Mouse (Mus musculus): Measurements from ENCODE around the gene Asic4. TPM values are rescaled to one million over a fixed set of nuclear protein-coding genes. Genes with fewer than 3 reads are reported as not detected.

The Asic4 gene
- polyA plus RNA-seq, 1 experiment from 2014 or later = 1.00 TPM

DNA sequence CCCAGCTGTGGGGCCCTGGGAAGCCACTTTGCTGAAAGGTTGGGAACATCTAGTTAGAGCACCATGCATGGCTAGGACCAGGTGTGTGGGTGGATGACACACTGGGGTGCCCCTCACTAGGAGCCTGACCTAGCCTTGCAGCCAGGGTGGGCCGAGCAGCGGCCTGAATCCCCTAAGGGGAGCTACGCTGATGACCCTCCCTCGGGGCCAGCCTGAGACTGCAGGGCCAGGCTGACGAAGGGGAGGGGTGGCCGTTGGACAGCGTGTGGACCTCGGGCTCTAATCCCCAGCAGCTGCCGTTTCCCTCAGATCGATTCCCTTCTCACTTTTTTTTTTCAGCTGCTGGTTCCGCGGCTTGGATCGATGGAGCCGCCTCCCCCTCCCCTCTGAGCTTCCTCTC, 1.3 kb upstream of the Asic4 start:
- whole genome bisulfite sequencing = 3% methylated on average over 14 of the region's 14 CpGs
- Histone ChIP-seq H3K4me1 (ENCODE audit: insufficient read depth, low read length) (peaks cover 85% of the 10 kb centered on the region), H3K4me2 (replicated peaks; ENCODE audit: low read depth, low read length) (peak overlapping the region; percentile 10; the same call in 1 of the 2 replicates), H3K9me3 (ENCODE audit: low read length) (no peaks in the 10 kb centered on the region), H3K27me3 (ENCODE audit: insufficient read depth, low read length) (peaks cover 51% of the 10 kb centered on the region), H3K27ac (ENCODE audit: low read length) (no peak overlapping the region), H3K36me3 (ENCODE audit: insufficient read depth, low read length) (no peaks in the 10 kb centered on the region), H3K4me3 (ENCODE audit: low read length) (no peak overlapping the region), H3K9ac (replicated peaks; ENCODE audit: low read length) (no peak overlapping the region; the same call in 1 of the 2 replicates)
- ATAC-seq (ENCODE audit: low FRiP score, low TSS enrichment) = no peak

GRCm38 (mm10) chr1:75449377-75450135, 680 bp upstream of the Asic4 start:
- H3K27ac ChIP-seq (ENCODE audit: low read length) = no peak overlapping the region
- no peaks in the 10 kb centered on the region for H3K36me3 ChIP-seq (ENCODE audit: insufficient read depth, low read length)
- H3K27me3 ChIP-seq (ENCODE audit: insufficient read depth, low read length) = peaks cover 51% of the 10 kb centered on the region
- no peaks in the 10 kb centered on the region for H3K9me3 ChIP-seq (ENCODE audit: low read length)
- no peak overlapping the region for H3K9ac ChIP-seq (replicated peaks; ENCODE audit: low read length)
- H3K4me1 ChIP-seq (ENCODE audit: insufficient read depth, low read length) = peaks cover 85% of the 10 kb centered on the region
- no peak for ATAC-seq (ENCODE audit: low FRiP score, low TSS enrichment)
- WGBS = 14% methylated on average over 8 of the region's 8 CpGs
- H3K4me3 ChIP-seq (ENCODE audit: low read length) = no peak overlapping the region
- H3K4me2 ChIP-seq (replicated peaks; ENCODE audit: low read depth, low read length) = peak overlapping the region; percentile 56; the same call in 1 of the 2 replicates

GRCm38 (mm10) chr1:75451900-75452299, 1.7 kb downstream of the Asic4 start:
- peaks cover 53% of the 10 kb centered on the region for H3K27me3 ChIP-seq (ENCODE audit: insufficient read depth, low read length)
- no peaks in the 10 kb centered on the region for H3K9me3 ChIP-seq (ENCODE audit: low read length)
- no peak overlapping the region for H3K27ac ChIP-seq (ENCODE audit: low read length)
- H3K4me3 ChIP-seq (ENCODE audit: low read length) = no peak overlapping the region
- H3K4me2 ChIP-seq (replicated peaks; ENCODE audit: low read depth, low read length) = no peak overlapping the region
- peaks cover 75% of the 10 kb centered on the region for H3K4me1 ChIP-seq (ENCODE audit: insufficient read depth, low read length)
- no peak for ATAC-seq (ENCODE audit: low FRiP score, low TSS enrichment)
- H3K36me3 ChIP-seq (ENCODE audit: insufficient read depth, low read length) = no peaks in the 10 kb centered on the region
- 62% methylated on average over 5 of the region's 5 CpGs for WGBS
- no peak overlapping the region for H3K9ac ChIP-seq (replicated peaks; ENCODE audit: low read length)

- Histone ChIP-seq H3K36me3 (ENCODE audit: insufficient read depth, low read length) (no peaks in the 10 kb centered on the region), H3K4me1 (ENCODE audit: insufficient read depth, low read length) (peaks cover 66% of the 10 kb centered on the region)
Observed at GRCm38 (mm10) chr1:75455433-75455832, 5.2 kb downstream of the Asic4 start.

DNA sequence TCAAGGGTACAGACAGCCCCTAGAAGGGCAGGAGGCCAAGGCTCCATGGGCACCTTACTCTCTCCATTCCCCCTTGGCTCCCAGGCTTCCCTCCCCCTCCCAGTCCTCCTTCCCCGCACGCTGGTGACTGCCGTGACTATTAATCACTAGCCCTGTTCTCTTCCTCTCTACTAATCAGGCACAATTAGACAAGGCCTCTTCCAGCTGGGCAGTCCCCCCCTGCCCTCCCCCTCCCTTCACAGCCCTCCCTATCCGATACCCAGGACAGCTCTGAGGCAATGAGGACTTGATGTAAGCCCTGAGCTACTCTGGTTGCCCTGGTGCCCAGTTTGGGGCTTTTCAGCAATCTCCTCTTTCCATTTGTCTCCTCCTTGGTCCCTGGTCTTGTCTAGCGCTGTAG, 5.7 kb downstream of the Asic4 start:
- ATAC-seq (ENCODE audit: low FRiP score, low TSS enrichment) = no peak
- no peaks in the 10 kb centered on the region for H3K36me3 ChIP-seq (ENCODE audit: insufficient read depth, low read length)

More at GRCm38 (mm10) chr1:75455433-75455832, 5.2 kb downstream of the Asic4 start:
- no peaks in the 10 kb centered on the region for H3K9me3 ChIP-seq (ENCODE audit: low read length)
- no peak overlapping the region for H3K4me2 ChIP-seq (replicated peaks; ENCODE audit: low read depth, low read length)
- no peak for ATAC-seq (ENCODE audit: low FRiP score, low TSS enrichment)
- no peak overlapping the region for H3K27ac ChIP-seq (ENCODE audit: low read length)
- no peak overlapping the region for H3K9ac ChIP-seq (replicated peaks; ENCODE audit: low read length)
- peaks cover 24% of the 10 kb centered on the region for H3K27me3 ChIP-seq (ENCODE audit: insufficient read depth, low read length)
- no peak overlapping the region for H3K4me3 ChIP-seq (ENCODE audit: low read length)
- WGBS = 55% methylated on average over 3 of the region's 3 CpGs

DNA sequence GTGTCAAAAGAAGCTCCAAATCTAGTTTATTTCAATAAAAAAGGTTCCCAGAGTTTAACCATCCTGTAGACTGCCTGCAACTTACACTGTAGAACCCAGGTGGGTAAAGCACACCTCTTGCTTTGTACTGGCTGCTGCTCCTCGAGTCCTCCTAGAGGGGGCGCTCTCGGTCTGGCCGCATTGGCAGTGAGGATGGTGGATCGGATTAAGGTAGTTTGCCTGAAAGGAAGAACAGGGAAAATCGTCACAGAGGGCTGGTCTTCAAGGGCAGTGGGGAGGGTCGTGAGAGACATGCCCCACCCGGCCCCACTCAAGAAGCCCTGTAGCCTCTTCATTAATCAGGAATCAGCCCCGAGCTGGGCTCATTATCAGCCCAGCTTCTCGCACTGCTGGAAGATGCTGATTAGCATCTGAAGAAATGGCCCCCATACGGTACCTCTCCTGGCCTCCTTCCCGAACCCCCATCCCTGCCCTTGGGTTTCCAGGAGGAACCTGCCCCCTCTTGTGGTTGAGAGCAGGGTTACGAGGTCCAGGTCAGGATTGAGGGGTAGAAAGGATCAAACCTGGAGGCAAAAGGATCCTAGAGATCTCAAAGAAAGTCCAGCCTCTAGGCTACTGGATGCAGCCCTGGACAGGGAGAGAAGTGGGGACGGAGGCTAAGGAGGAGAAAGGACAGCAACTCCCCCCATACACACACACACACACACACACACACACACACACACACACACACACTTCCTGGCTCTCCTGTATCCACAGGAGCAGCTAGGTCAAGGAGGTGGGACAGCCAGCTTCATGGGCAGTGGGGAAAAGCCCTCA, 6.7 kb downstream of the Asic4 start:
- Histone ChIP-seq H3K27ac (ENCODE audit: low read length) (no peak overlapping the region), H3K4me2 (replicated peaks; ENCODE audit: low read depth, low read length) (no peak overlapping the region), H3K4me3 (ENCODE audit: low read length) (no peak overlapping the region), H3K36me3 (ENCODE audit: insufficient read depth, low read length) (no peaks in the 10 kb centered on the region), H3K27me3 (ENCODE audit: insufficient read depth, low read length) (peaks cover 11% of the 10 kb centered on the region; the same call in 1 of the 2 replicates), H3K9ac (replicated peaks; ENCODE audit: low read length) (no peak overlapping the region), H3K4me1 (ENCODE audit: insufficient read depth, low read length) (peaks cover 55% of the 10 kb centered on the region), H3K9me3 (ENCODE audit: low read length) (no peaks in the 10 kb centered on the region)
- ATAC-seq (ENCODE audit: low FRiP score, low TSS enrichment) = 0 out of 2 replicates have a peak, but pooled peaks have one; percentile 4
- WGBS = 16% methylated on average over 14 of the region's 14 CpGs

More for the DNA sequence above, 5.7 kb downstream of the Asic4 start:
- no peak overlapping the region for H3K4me3 ChIP-seq (ENCODE audit: low read length)
- H3K9ac ChIP-seq (replicated peaks; ENCODE audit: low read length) = no peak overlapping the region
- no peak overlapping the region for H3K4me2 ChIP-seq (replicated peaks; ENCODE audit: low read depth, low read length)
- H3K9me3 ChIP-seq (ENCODE audit: low read length) = no peaks in the 10 kb centered on the region
- peaks cover 19% of the 10 kb centered on the region for H3K27me3 ChIP-seq (ENCODE audit: insufficient read depth, low read length)
- 30% methylated on average over 5 of the region's 5 CpGs for WGBS
- H3K4me1 ChIP-seq (ENCODE audit: insufficient read depth, low read length) = peaks cover 61% of the 10 kb centered on the region
- no peak overlapping the region for H3K27ac ChIP-seq (ENCODE audit: low read length)

DNA sequence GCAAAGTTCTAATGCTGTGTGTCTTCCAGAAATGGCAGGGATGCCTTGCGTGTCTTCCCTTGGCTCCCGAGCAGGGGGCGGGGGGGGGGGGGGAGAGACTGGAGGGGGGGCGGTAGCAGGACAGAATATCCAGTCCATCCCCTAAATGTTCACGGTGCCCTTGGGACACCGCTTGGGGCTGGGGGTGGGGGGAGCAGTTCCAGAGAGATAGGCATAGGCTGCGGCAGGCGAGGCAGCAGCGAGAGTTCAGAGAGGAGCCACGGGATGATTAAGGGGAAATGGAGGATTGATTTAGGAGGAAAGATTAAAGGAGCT, 7.4 kb downstream of the Asic4 start:
- H3K4me1 ChIP-seq (ENCODE audit: insufficient read depth, low read length) = peaks cover 55% of the 10 kb centered on the region
- H3K9me3 ChIP-seq (ENCODE audit: low read length) = no peaks in the 10 kb centered on the region
- ATAC-seq (ENCODE audit: low FRiP score, low TSS enrichment) = peak; percentile 35
- H3K4me2 ChIP-seq (replicated peaks; ENCODE audit: low read depth, low read length) = peak overlapping the region; percentile 60
- H3K27ac ChIP-seq (ENCODE audit: low read length) = peak overlapping the region; percentile 96
- H3K9ac ChIP-seq (replicated peaks; ENCODE audit: low read length) = peak overlapping the region; percentile 70
- H3K4me3 ChIP-seq (ENCODE audit: low read length) = peak overlapping the region; percentile 44; the same call in 1 of the 2 replicates
- WGBS = 2% methylated on average over 8 of the region's 10 CpGs
- H3K27me3 ChIP-seq (ENCODE audit: insufficient read depth, low read length) = 0 out of 2 replicates have a peak, but pooled peaks cover 6% of the 10 kb centered on the region
- H3K36me3 ChIP-seq (ENCODE audit: insufficient read depth, low read length) = no peaks in the 10 kb centered on the region

GRCm38 (mm10) chr1:75458025-75458788, 8.0 kb downstream of the Asic4 start:
- WGBS = under 1% methylated on average over 42 of the region's 42 CpGs
- no peaks in the 10 kb centered on the region for H3K36me3 ChIP-seq (ENCODE audit: insufficient read depth, low read length)
- ATAC-seq (ENCODE audit: low FRiP score, low TSS enrichment) = peak; percentile 86
- peak overlapping the region; percentile 44 for H3K4me3 ChIP-seq (ENCODE audit: low read length)
- H3K9ac ChIP-seq (replicated peaks; ENCODE audit: low read length) = peak overlapping the region; percentile 70
- H3K4me1 ChIP-seq (ENCODE audit: insufficient read depth, low read length) = peaks cover 57% of the 10 kb centered on the region
- peak overlapping the region; percentile 60 for H3K4me2 ChIP-seq (replicated peaks; ENCODE audit: low read depth, low read length)
- H3K27me3 ChIP-seq (ENCODE audit: insufficient read depth, low read length) = 0 out of 2 replicates have a peak, but pooled peaks cover 5% of the 10 kb centered on the region
- peak overlapping the region; percentile 96 for H3K27ac ChIP-seq (ENCODE audit: low read length)
- no peaks in the 10 kb centered on the region for H3K9me3 ChIP-seq (ENCODE audit: low read length)

Data from kidney, embryonic 16.5 days (tissue).